Mouse (Mus musculus): Measurements from ENCODE around the gene Pglyrp3. TPM values are rescaled to one million over a fixed set of nuclear protein-coding genes. Genes with fewer than 3 reads are reported as not detected.
"Not testable (repeated sequence)": the region's sequence is repeated elsewhere in the genome, so short reads cannot be mapped to it uniquely, and the experiment has no call there.

Gene Pglyrp3
- not detected in 2 replicates for polyA plus RNA-seq (2015; fragmentation: Nextera tagmentation; extraction: Ambion mirVana)

- Histone ChIP-seq H3K4me1 (no peaks in the 10 kb centered on the region), H3K36me3 (no peaks in the 10 kb centered on the region), H3K27ac (replicated peaks) (no peak within 1 kb of the TSS), H3K9me3 (no peaks in the 10 kb centered on the region), H3K4me2 (replicated peaks) (no peak within 1 kb of the TSS), H3K27me3 (no peaks in the 10 kb centered on the region), H3K9ac (replicated peaks) (no peak within 1 kb of the TSS), H3K4me3 (no peak within 1 kb of the TSS)
- WGBS = 86% methylated on average over 1 of the region's 1 CpGs
- no peak for ATAC-seq (replicated peaks)
These were observed at the start of gene Pglyrp3 for GRCm38 (mm10) chr3:92014283-92014682. Gene Pglyrp3, plus strand, starts transcription at chr3:92014583.

- 80% methylated on average over 1 of the region's 1 CpGs for WGBS
- no peak for ATAC-seq (replicated peaks)
- no peak overlapping the region for H3K4me3 ChIP-seq
These were observed 3.4 kb upstream of the Pglyrp3 start for GRCm38 (mm10) chr3:92011001-92011400.

DNA sequence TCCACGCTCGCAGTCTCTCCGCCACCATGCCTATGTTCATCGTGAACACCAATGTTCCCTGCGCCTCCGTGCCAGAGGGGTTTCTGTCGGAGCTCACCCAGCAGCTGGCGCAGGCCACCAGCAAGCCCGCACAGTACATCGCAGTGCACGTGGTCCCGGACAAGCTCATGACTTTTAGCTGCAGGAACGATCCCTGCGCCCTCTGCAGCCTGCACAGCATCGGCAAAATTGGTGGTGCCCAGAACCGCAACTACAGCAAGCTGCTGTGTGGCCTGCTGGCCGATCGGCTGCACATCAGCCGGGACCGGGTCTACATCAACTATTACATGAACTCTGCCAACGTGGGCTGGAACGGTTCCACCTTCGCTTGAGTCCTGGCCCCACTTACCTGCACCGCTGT lies 10.2 kb downstream of the Pglyrp3 start:
- H3K27ac ChIP-seq (replicated peaks); ATAC-seq (replicated peaks); H3K36me3 ChIP-seq; H3K9me3 ChIP-seq; H3K27me3 ChIP-seq; H3K9ac ChIP-seq (replicated peaks); H3K4me1 ChIP-seq: not testable (repeated sequence)
- WGBS = 60% methylated on average over 24 of the region's 24 CpGs
- H3K4me2 ChIP-seq (replicated peaks) = peak overlapping the region; percentile 8; the same call in 1 of the 2 replicates
- H3K4me3 ChIP-seq = peak overlapping the region; percentile 7; the same call in 1 of the 2 replicates

More at GRCm38 (mm10) chr3:92011001-92011400, 3.4 kb upstream of the Pglyrp3 start:
- H3K9ac ChIP-seq (replicated peaks) = no peak overlapping the region
- H3K27ac ChIP-seq (replicated peaks) = no peak overlapping the region
- no peaks in the 10 kb centered on the region for H3K36me3 ChIP-seq
- no peak overlapping the region for H3K4me2 ChIP-seq (replicated peaks)
- no peaks in the 10 kb centered on the region for H3K27me3 ChIP-seq
- H3K9me3 ChIP-seq = no peaks in the 10 kb centered on the region
- H3K4me1 ChIP-seq = no peaks in the 10 kb centered on the region

- ATAC-seq (replicated peaks) = no peak
- no peaks in the 10 kb centered on the region for H3K36me3 ChIP-seq
- 49% methylated on average over 2 of the region's 2 CpGs for WGBS
These were observed 18.8 kb downstream of the Pglyrp3 start for GRCm38 (mm10) chr3:92033203-92033602.

DNA sequence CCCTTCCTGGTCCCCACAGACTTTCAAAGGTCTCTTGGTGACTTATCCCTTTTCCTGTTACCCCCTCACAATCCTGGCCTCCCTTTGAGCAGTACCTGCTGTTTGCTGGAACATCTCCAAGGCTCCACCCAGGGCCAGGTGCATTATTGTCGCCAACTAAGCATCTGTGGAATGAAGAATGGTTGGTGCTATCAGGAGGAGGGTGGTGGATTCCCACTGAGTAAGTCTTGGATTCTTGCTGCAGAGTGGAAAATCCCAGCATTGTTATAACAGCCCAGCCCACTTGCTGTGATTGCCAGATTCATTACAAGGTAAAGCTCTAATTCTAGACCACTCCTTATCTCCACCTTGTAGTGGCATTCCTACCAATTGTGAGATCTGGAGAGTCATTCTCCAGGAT lies 19.5 kb downstream of the Pglyrp3 start:
- Histone ChIP-seq H3K27me3 (no peaks in the 10 kb centered on the region), H3K4me2 (replicated peaks) (no peak overlapping the region), H3K36me3 (no peaks in the 10 kb centered on the region), H3K9me3 (no peaks in the 10 kb centered on the region), H3K4me3 (no peak overlapping the region), H3K27ac (replicated peaks) (no peak overlapping the region), H3K4me1 (no peaks in the 10 kb centered on the region), H3K9ac (replicated peaks) (no peak overlapping the region)
- ATAC-seq (replicated peaks) = no peak
- 77% methylated on average over 1 of the region's 1 CpGs for WGBS

More at GRCm38 (mm10) chr3:92033203-92033602, 18.8 kb downstream of the Pglyrp3 start:
- no peaks in the 10 kb centered on the region for H3K4me1 ChIP-seq
- no peak overlapping the region for H3K9ac ChIP-seq (replicated peaks)
- no peaks in the 10 kb centered on the region for H3K9me3 ChIP-seq
- no peak overlapping the region for H3K4me3 ChIP-seq
- no peaks in the 10 kb centered on the region for H3K27me3 ChIP-seq
- no peak overlapping the region for H3K4me2 ChIP-seq (replicated peaks)
- H3K27ac ChIP-seq (replicated peaks) = no peak overlapping the region

- H3K4me3 ChIP-seq = no peak overlapping the region
- H3K36me3 ChIP-seq = no peaks in the 10 kb centered on the region
- ATAC-seq (replicated peaks) = 0 out of 2 replicates have a peak, but pooled peaks have one; percentile 26
- WGBS = 50% methylated on average over 6 of the region's 6 CpGs
- H3K4me1 ChIP-seq = no peaks in the 10 kb centered on the region
- no peak overlapping the region for H3K9ac ChIP-seq (replicated peaks)
- H3K27ac ChIP-seq (replicated peaks) = no peak overlapping the region
- no peak overlapping the region for H3K4me2 ChIP-seq (replicated peaks)
- H3K9me3 ChIP-seq = no peaks in the 10 kb centered on the region
- no peaks in the 10 kb centered on the region for H3K27me3 ChIP-seq
These were observed 36.1 kb downstream of the Pglyrp3 start for GRCm38 (mm10) chr3:92050382-92051054.

GRCm38 (mm10) chr3:92080462-92081284 lies 66.3 kb downstream of the Pglyrp3 start:
- peak; percentile 88 for ATAC-seq (replicated peaks)
- H3K9ac ChIP-seq (replicated peaks) = peak overlapping the region; percentile 60
- 1% methylated on average over 80 of the region's 82 CpGs for WGBS

More at GRCm38 (mm10) chr3:92080462-92081284, 66.3 kb downstream of the Pglyrp3 start:
- Histone ChIP-seq H3K27me3 (peaks cover 29% of the 10 kb centered on the region; the same call in 1 of the 2 replicates), H3K36me3 (no peaks in the 10 kb centered on the region), H3K9me3 (no peaks in the 10 kb centered on the region), H3K27ac (replicated peaks) (peak overlapping the region; percentile 90), H3K4me3 (peak overlapping the region; percentile 69), H3K4me1 (peaks cover 10% of the 10 kb centered on the region), H3K4me2 (replicated peaks) (peak overlapping the region; percentile 96)

Small RNA genes lying within 50 kb of the gene (microRNA-seq; reads per million reads assigned to microRNA genes)
- gene Gm23697 (not detected), gene Gm25145 (not detected)

Other genes with a start within 250 kb of the Pglyrp3 start
- 3.1 and 3.5 TPM in 2 replicates for gene Lor, start 68.6 kb downstream of the Pglyrp3 start, polyA plus RNA-seq (2015; fragmentation: Nextera tagmentation; extraction: Ambion mirVana)
- not detected in 2 replicates for gene Prr9, start 109.4 kb downstream of the Pglyrp3 start, polyA plus RNA-seq (2015; fragmentation: Nextera tagmentation; extraction: Ambion mirVana)
- not detected in 2 replicates for gene Lelp1, start 128.2 kb downstream of the Pglyrp3 start, polyA plus RNA-seq (2015; fragmentation: Nextera tagmentation; extraction: Ambion mirVana)
- not detected in 2 replicates for gene Sprr2a1, start 201.2 kb downstream of the Pglyrp3 start, polyA plus RNA-seq (2015; fragmentation: Nextera tagmentation; extraction: Ambion mirVana)
- not detected in 2 replicates for gene Sprr2a2, start 201.3 kb downstream of the Pglyrp3 start, polyA plus RNA-seq (2015; fragmentation: Nextera tagmentation; extraction: Ambion mirVana)

Measured in forebrain, embryonic 15.5 days (tissue).